Mouse (Mus musculus): ENCODE data around the gene Fga. TPM values are rescaled to one million over a fixed set of nuclear protein-coding genes. Genes with fewer than 3 reads are reported as not detected.

Fga gene
- total RNA-seq, 2 experiments from 2014 or later, result not detected

- no peak for DNase-seq (ENCODE audit: low spot score in 2 of 2)
- intact Hi-C loops (cut with DNase I), result no loop called here
These were observed 5.5 kb upstream of the Fga start for GRCm38 (mm10) chr3:83020387-83020786.

DNA sequence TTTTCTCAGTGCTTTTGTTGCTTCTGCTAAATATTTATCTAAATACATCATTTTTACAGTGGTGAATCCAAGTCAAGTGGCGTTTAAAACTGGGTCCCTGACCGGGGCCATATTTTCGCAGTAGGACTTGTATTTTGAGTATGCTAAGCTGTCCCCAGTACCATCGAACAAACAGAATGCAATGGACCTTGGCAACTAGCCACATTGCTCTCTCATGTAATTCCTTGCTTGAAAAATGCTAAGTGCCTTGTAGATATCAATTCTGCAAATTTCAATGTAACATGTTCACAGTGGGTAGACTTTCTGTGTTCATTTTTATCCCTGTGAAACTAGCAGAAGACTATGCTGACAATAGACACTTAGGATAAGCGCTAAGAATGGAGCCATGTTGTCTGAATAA lies 4.7 kb upstream of the Fga start:
- DNase-seq (ENCODE audit: low spot score in 2 of 2), result no peak
- intact Hi-C loops (cut with DNase I), result no loop called here

GRCm38 (mm10) chr3:83025036-83025435 lies 840 bp upstream of the Fga start:
- intact Hi-C loops (cut with DNase I), result no loop called here
- no peak for DNase-seq (ENCODE audit: low spot score in 2 of 2)

DNA sequence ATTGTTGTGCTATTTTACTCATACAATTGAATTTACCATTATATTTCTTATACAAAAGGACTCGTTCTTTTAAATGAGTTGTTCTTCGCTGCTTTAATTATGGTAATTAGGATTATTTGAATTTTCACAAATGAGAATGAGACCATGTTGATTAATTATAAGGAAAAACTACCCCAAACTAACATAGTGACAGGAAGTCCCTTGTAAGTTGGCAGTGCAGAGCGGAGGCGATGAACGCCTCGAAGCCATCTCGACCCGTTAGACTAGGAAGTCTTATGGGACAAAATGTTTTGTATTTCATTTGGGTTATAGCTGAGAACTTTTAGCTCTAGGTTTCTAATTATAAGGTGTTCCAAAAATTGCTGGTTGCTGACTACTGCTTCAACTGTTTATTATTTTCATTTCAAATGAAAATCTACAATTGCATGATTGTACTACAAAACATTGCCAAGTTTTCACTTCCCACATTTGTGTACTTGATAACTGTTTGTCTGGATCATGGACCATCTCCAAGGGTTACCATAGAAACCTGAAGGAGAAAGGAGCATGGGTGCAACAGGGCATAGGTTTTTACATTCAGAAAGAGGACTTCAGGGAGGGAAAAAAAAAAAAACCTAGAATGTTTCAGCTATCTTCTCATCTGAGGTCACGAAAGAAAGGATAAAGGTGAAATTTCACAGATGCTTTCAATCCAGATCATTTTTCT lies 1.8 kb downstream of the Fga start:
- intact Hi-C loops (cut with DNase I), result no loop called here
- DNase-seq (ENCODE audit: low spot score in 2 of 2), result no peak

GRCm38 (mm10) chr3:83030331-83030730 lies 4.5 kb downstream of the Fga start:
- intact Hi-C loops (cut with DNase I), result no loop called here
- DNase-seq (ENCODE audit: low spot score in 2 of 2), result no peak

- intact Hi-C loops (cut with DNase I), result no loop called here
- DNase-seq (ENCODE audit: low spot score in 2 of 2), result no peak
These were observed 7.0 kb downstream of the Fga start for GRCm38 (mm10) chr3:83032746-83033308.

DNA sequence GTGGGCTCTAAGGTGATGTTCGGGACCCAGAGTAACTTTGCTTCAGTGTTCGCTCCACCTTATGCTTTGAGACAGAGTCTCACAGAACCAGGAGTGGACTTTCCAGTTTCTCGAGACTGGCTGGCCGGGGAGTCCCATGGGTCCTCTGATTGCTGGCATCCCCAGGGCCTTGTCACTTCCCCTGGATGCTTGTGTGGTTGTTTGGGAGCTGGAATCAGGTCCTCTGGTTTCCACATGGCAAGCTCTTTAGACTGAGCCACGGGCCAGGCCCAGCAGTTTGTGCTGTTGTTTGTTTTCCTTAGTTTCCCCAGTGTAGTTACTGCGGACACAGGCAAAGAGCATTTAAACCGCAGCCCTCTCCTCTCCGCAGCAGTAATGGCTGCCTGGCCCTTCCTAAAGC lies 7.9 kb downstream of the Fga start:
- no peak for DNase-seq (ENCODE audit: low spot score in 2 of 2)
- intact Hi-C loops (cut with DNase I), result no loop called here

DNA sequence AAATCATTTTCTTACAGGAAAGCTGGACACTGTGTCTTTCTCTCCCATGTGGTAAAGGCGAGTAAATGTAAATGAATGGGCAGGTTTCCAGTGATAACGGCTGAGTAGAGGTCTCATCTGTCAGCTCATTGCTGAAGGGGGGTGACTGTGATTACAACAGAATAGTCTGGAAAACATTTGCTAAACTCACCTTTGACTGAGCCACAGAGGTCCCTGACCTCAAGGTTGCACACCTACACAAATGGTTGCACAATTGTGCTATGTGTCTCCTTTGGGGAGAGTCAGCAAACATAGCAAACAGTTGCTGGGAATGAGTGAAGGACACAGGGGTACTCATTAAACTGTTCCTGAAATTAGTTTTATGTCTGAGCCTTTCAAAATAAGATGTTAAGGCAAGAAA lies 13.0 kb downstream of the Fga start:
- intact Hi-C loops (cut with DNase I), result no loop called here

GRCm38 (mm10) chr3:83039666-83040065 lies 13.8 kb downstream of the Fga start:
- DNase-seq (ENCODE audit: low spot score in 2 of 2), result no peak
- intact Hi-C loops (cut with DNase I), result no loop called here

More for the DNA sequence above, 13.0 kb downstream of the Fga start:
- no peak for DNase-seq (ENCODE audit: low spot score in 2 of 2)

GRCm38 (mm10) chr3:83042451-83042850 lies 16.6 kb downstream of the Fga start:
- intact Hi-C loops (cut with DNase I), result no loop called here
- no peak for DNase-seq (ENCODE audit: low spot score in 2 of 2)

- no peak for DNase-seq (ENCODE audit: low spot score in 2 of 2)
- intact Hi-C loops (cut with DNase I), result no loop called here
These were observed 20.8 kb downstream of the Fga start for GRCm38 (mm10) chr3:83046649-83047048.

DNA sequence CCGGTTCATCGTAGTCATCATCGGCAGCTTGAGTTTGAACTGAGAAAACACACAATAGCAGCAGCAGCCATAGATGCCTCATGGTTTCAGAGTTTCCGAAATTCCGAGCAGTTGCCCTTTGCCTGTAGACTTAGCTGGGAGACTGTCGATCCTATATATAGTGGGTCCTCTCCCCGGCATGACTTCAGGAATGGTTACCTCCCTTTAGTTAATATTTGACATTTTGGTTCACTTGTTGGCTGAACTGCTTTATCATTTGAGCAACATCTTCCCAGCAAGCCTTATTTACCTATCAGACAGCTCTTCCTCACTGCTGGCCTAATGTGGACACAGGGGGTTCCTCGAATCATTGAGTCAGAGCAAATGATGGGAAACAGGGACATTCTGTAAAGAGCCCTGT lies 23.8 kb downstream of the Fga start, which contains the start of gene Fgb:
Gene Fgb, minus strand, starts transcription at position 184 of the 400 bp plus-strand sequence.
- intact Hi-C loops (cut with DNase I), result no loop called here
- DNase-seq (ENCODE audit: low spot score in 2 of 2), result no peak

GRCm38 (mm10) chr3:83050661-83051060 lies 24.8 kb downstream of the Fga start:
- DNase-seq (ENCODE audit: low spot score in 2 of 2), result no peak
- intact Hi-C loops (cut with DNase I), result no loop called here

DNA sequence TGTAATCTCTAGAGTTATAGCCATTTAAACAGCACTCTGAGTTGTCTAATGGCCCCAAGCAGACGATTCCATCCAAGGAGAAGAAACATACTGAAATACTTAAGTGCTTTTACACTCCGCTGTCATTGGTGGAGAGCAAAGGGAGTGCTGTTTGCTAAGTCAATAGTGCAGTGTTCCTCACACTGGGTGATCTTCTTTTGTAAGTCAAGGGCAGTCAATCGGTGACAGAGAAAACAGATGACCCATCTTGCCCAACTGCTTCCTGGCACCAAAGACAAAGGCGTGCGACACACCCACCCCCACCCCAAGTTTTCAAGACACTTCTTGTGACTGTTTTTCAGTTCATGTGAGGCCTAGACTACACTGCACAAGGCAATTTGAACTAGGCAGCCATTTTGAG lies 26.2 kb downstream of the Fga start:
- DNase-seq (ENCODE audit: low spot score in 2 of 2), result no peak
- intact Hi-C loops (cut with DNase I), result loop anchor here (2.0 kb wide), 1 partner anchor 175 kb away; the partner anchor contains the start of gene Rbm46

GRCm38 (mm10) chr3:83053126-83053525 lies 27.2 kb downstream of the Fga start:
- intact Hi-C loops (cut with DNase I), result loop anchor here (1.0 to 2.0 kb wide), 2 partner anchors 51 to 176 kb away; partner anchors contain the start of gene Rbm46
- no peak for DNase-seq (ENCODE audit: low spot score in 2 of 2)

DNA sequence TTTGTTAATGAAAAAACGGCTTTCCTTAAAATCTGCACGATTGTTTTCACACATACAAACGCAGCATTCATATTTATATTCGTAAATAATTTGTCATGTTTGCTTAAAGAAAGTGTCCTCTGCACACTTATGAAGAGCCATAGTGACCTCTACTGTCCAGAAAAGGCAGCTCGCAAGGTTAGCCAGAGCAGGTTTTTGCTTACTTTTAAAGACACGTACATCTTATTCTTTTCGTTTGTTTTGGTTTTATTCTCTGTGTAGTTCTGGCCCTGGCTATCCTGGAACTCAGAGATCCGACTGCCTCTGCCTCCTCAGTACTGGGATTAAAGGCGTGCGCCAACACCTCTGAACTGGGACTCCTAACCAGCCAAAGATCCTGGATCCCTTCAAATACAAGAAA lies 27.9 kb downstream of the Fga start:
- intact Hi-C loops (cut with DNase I), result loop anchor here (1.0 to 2.0 kb wide), 3 partner anchors 51 to 177 kb away; partner anchors contain the start of gene Rbm46
- DNase-seq (ENCODE audit: low spot score in 2 of 2), result peak; percentile 46 to 49

GRCm38 (mm10) chr3:83054759-83055158 lies 28.9 kb downstream of the Fga start:
- DNase-seq (ENCODE audit: low spot score in 2 of 2), result no peak
- intact Hi-C loops (cut with DNase I), result loop anchor here (2.0 to 5.0 kb wide), 2 partner anchors 56 to 687 kb away; no protein-coding TSS in a partner anchor

DNA sequence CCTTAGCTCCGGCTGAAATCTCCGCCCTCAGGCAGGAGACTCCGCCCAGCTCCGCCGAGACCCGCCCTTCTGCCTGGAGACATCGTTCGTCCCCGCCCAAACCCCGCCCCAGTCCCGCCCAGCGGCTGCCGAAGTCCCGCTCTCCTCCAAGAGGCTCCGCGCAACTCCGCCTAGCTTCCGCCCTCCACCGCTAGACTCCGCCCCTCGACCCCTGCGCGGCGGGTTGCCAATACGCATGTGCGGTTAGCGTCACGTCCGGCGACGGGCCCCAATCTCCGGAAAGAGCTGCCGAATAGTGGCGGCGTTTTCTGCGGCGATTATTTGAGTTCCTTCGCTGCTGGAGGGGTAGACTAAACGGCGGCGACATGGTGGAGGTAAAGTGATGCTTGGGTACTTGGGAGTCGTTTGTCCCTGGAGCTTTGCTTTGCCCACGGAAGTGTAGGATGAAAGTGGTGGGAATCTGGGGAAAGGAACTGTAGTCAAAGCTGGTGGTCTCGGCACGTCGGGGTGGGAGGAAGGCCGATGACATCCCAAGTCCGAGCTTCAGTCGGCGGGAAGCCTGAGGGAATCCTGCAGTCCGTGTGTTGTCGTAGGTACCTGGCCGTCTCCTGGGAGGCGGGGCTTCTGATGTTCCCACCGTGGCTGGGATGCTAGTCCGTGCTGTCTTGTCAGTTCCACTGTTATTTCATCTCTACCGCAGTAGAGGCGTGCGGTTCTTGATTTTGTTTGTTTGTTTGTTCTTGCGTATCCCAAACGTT lies 29.6 kb downstream of the Fga start, which contains the start of gene Plrg1:
Gene Plrg1, plus strand, starts transcription at position 242 of the 758 bp plus-strand sequence.
- intact Hi-C loops (cut with DNase I), result loop anchor here (2.0 to 5.0 kb wide), 2 partner anchors 57 to 688 kb away; no protein-coding TSS in a partner anchor
- DNase-seq (ENCODE audit: low spot score in 2 of 2), result peak; percentile 97 to 99

DNA sequence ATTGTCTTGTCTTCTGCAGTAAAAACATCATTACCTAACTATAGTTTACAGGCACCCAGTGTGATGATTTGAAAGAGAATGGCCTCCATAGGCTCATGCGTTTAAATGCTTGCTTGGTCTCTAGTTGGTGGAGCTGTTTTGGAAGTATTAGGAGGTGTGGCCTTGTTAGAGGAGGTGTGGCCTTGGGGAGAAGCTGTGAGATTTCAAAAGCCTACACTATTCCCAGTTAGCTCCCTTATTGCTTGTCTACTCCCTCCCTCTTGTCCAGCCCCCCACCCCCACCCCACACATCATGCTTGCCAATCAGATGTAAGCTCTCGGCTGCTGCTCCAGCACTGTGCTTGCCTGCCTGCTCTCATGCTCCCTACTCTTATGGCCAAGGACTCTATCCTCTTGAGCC lies 31.2 kb downstream of the Fga start:
- intact Hi-C loops (cut with DNase I), result loop anchor here (5.0 kb wide), 1 partner anchor 690 kb away; no protein-coding TSS in a partner anchor
- DNase-seq (ENCODE audit: low spot score in 2 of 2), result no peak

DNA sequence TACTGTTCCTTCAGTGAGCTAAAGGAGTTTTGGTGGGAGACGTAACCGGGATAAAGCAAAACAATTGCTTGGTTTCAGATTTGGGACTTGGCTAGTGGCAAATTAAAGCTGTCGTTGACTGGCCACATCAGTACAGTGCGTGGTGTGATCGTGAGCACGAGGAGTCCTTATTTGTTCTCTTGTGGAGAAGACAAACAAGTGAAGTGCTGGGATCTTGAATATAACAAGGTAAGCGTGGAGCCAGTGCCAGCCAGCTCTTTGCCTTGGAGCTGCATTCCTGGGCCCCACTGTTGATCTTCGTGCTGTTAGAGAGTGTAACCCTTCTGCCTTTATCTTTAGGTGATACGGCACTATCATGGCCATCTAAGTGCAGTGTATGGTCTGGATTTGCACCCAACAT lies 42.0 kb downstream of the Fga start:
- intact Hi-C loops (cut with DNase I), result no loop called here
- DNase-seq (ENCODE audit: low spot score in 2 of 2), result no peak

Data from left cerebral cortex, postnatal 14 days (tissue).